Mouse (Mus musculus): ENCODE results near the gene Phex. TPM values are rescaled to one million over a fixed set of nuclear protein-coding genes. Genes with fewer than 3 reads are reported as not detected.

Gene Phex
- 0.37 and 0.84 TPM in 2 replicates for polyA plus RNA-seq (2016; fragmentation: Nextera tagmentation; extraction: Ambion mirVana)

GRCm38 (mm10) chrX:157415212-157415611 is at the start of gene Phex:
Gene Phex (minus strand): TSS chrX:157415312.
- Histone ChIP-seq H3K36me3 (no peaks in the 10 kb centered on the region), H3K9me3 (no peaks in the 10 kb centered on the region), H3K27me3 (no peaks in the 10 kb centered on the region), H3K9ac (no peak within 1 kb of the TSS), H3K27ac (no peak within 1 kb of the TSS), H3K4me2 (replicated peaks) (no peak within 1 kb of the TSS), H3K4me1 (no peaks in the 10 kb centered on the region), H3K4me3 (no peak within 1 kb of the TSS)
- ATAC-seq (ENCODE audit: insufficient number of reproducible peaks, insufficient read depth, low FRiP score, low TSS enrichment), result no peak
- WGBS, result 43% methylated on average over 5 of the region's 5 CpGs

DNA sequence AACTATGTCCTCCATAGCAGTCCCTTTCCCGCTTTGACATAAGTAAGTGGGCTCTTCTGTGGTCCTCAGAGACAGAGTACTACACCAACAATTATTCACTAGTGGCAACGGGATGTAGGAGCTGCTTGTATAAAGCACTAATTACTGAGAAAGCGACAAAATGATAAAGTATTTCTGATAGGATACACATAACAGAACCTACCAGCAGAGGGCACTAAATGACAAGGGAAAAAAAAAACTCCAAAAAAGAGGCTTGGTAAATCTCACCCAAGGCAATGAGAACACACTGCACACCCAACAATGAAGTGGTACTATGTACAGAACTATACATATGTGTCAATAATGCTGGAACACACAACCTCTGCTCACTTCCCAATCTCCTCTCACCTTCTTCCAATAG is 47.6 kb upstream of the Phex start:
- Histone ChIP-seq H3K4me2 (replicated peaks) (no peak overlapping the region), H3K4me3 (no peak overlapping the region), H3K9ac (no peak overlapping the region), H3K27ac (no peak overlapping the region), H3K9me3 (no peaks in the 10 kb centered on the region), H3K4me1 (no peaks in the 10 kb centered on the region), H3K27me3 (no peaks in the 10 kb centered on the region), H3K36me3 (no peaks in the 10 kb centered on the region)
- ATAC-seq (ENCODE audit: insufficient number of reproducible peaks, insufficient read depth, low FRiP score, low TSS enrichment), result no peak
- 81% methylated on average over 3 of the region's 3 CpGs for WGBS

DNA sequence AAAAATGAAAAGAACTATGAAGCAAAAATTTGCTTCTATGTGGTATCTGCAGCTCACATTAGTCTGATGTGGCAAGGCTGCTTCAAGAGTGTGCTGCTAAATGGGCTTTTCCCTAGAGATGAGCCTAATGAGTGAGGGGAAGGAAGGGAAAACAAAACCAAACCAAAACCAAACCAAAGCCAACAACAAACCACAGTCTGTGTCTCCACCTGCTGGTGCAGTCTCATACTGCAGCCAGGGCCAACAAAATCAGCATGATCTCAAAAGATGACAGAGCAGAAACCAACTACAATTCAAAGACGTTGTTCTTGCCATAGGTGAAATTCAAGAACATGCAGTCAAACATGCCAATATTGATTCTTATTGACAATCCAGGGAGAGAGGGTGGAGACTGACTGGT is 39.3 kb upstream of the Phex start:
- no peak overlapping the region for H3K4me3 ChIP-seq
- 35% methylated on average over 1 of the region's 1 CpGs for WGBS
- ATAC-seq (ENCODE audit: insufficient number of reproducible peaks, insufficient read depth, low FRiP score, low TSS enrichment), result no peak
- H3K27ac ChIP-seq, result no peak overlapping the region
- H3K9ac ChIP-seq, result no peak overlapping the region
- no peak overlapping the region for H3K4me2 ChIP-seq (replicated peaks)
- H3K27me3 ChIP-seq, result no peaks in the 10 kb centered on the region
- H3K9me3 ChIP-seq, result no peaks in the 10 kb centered on the region
- no peaks in the 10 kb centered on the region for H3K4me1 ChIP-seq
- no peaks in the 10 kb centered on the region for H3K36me3 ChIP-seq

DNA sequence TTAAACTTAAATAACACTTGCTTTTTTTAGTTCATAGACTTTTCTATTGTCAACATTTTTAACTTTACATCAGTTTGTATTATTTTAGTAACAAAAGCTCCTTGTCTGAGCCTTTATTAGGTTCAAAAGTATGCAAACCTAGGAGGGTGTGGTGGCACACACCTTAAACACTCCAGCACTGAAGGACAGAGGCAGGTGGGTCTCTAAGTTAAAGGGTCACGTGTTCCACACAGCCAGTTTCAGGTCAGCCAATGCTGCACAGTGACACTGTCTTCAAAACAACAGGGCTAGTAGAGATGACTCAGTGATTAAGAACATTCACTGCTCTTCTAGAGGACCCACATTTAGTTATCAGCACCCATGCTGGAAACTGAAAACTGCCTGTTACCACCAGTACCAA is 33.9 kb upstream of the Phex start:
- Histone ChIP-seq H3K9me3 (no peaks in the 10 kb centered on the region), H3K9ac (no peak overlapping the region), H3K4me1 (no peaks in the 10 kb centered on the region), H3K27me3 (no peaks in the 10 kb centered on the region), H3K4me3 (no peak overlapping the region), H3K27ac (no peak overlapping the region), H3K4me2 (replicated peaks) (no peak overlapping the region), H3K36me3 (no peaks in the 10 kb centered on the region)
- ATAC-seq (ENCODE audit: insufficient number of reproducible peaks, insufficient read depth, low FRiP score, low TSS enrichment), result no peak
- WGBS, result 73% methylated on average over 1 of the region's 1 CpGs

- no peak overlapping the region for H3K27ac ChIP-seq
- H3K4me3 ChIP-seq, result no peak overlapping the region
- H3K9me3 ChIP-seq, result no peaks in the 10 kb centered on the region
- no peaks in the 10 kb centered on the region for H3K4me1 ChIP-seq
- H3K9ac ChIP-seq, result no peak overlapping the region
- 86% methylated on average over 6 of the region's 6 CpGs for WGBS
- no peak for ATAC-seq (ENCODE audit: insufficient number of reproducible peaks, insufficient read depth, low FRiP score, low TSS enrichment)
- H3K27me3 ChIP-seq, result no peaks in the 10 kb centered on the region
- H3K36me3 ChIP-seq, result no peaks in the 10 kb centered on the region
- no peak overlapping the region for H3K4me2 ChIP-seq (replicated peaks)
Measured at GRCm38 (mm10) chrX:157447431-157447830, 32.3 kb upstream of the Phex start.

GRCm38 (mm10) chrX:157434768-157435167 is 19.7 kb upstream of the Phex start:
- WGBS, result 75% methylated on average over 1 of the region's 1 CpGs
- Histone ChIP-seq H3K4me3 (no peak overlapping the region), H3K4me1 (no peaks in the 10 kb centered on the region), H3K9ac (no peak overlapping the region), H3K36me3 (no peaks in the 10 kb centered on the region), H3K4me2 (replicated peaks) (no peak overlapping the region), H3K27me3 (no peaks in the 10 kb centered on the region), H3K27ac (no peak overlapping the region), H3K9me3 (no peaks in the 10 kb centered on the region)
- no peak for ATAC-seq (ENCODE audit: insufficient number of reproducible peaks, insufficient read depth, low FRiP score, low TSS enrichment)

- no peak for ATAC-seq (ENCODE audit: insufficient number of reproducible peaks, insufficient read depth, low FRiP score, low TSS enrichment)
- H3K9me3 ChIP-seq, result no peaks in the 10 kb centered on the region
- 58% methylated on average over 2 of the region's 2 CpGs for WGBS
- H3K4me2 ChIP-seq (replicated peaks), result no peak overlapping the region
- H3K36me3 ChIP-seq, result no peaks in the 10 kb centered on the region
- H3K27me3 ChIP-seq, result no peaks in the 10 kb centered on the region
- H3K27ac ChIP-seq, result no peak overlapping the region
- H3K4me1 ChIP-seq, result no peaks in the 10 kb centered on the region
- H3K9ac ChIP-seq, result no peak overlapping the region
- no peak overlapping the region for H3K4me3 ChIP-seq
Measured at GRCm38 (mm10) chrX:157419451-157419850, 4.3 kb upstream of the Phex start.

DNA sequence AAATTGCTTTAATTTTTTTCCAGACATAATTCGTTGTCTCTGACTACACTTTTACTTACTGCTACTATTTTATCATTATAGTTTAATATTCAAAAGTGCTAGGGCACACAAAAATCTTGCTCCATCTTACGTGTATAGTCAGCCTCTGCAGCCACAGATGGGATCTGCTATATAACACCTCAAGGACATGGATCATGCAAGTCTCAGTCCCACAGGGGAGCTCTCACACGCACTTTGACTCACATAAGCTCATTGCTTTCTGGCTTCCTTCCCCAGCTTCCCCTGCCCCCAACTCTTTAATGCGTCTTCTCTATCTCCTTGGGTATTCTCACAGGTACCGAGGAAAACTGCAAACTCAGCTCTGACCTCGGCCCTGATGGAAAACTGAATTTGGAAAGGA is 10.2 kb downstream of the Phex start:
- no peaks in the 10 kb centered on the region for H3K9me3 ChIP-seq
- H3K4me1 ChIP-seq, result no peaks in the 10 kb centered on the region
- H3K36me3 ChIP-seq, result no peaks in the 10 kb centered on the region
- H3K27me3 ChIP-seq, result no peaks in the 10 kb centered on the region
- H3K9ac ChIP-seq, result no peak overlapping the region
- no peak for ATAC-seq (ENCODE audit: insufficient number of reproducible peaks, insufficient read depth, low FRiP score, low TSS enrichment)
- no peak overlapping the region for H3K4me2 ChIP-seq (replicated peaks)
- 68% methylated on average over 6 of the region's 6 CpGs for WGBS
- H3K4me3 ChIP-seq, result no peak overlapping the region
- no peak overlapping the region for H3K27ac ChIP-seq

DNA sequence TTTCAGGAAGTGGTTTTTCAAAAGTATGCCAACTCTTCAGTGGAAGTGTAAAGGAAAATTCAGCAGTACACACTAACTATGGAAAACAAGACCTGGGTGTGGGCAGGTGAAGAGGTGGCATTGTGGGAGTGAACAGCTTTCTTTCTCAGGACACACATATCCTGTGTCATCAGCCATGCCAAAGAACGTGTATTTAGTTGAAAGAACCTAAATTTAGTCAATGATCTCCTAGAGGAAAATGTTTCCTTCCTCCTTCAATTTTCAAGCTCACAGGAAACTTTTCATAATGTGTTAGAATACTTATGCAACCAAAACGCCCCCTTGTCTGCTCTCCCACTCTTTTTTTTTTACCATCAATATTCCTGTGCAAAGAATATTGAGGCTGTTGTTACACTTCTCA is 23.9 kb downstream of the Phex start:
- WGBS, result 73% methylated on average over 2 of the region's 2 CpGs
- no peak overlapping the region for H3K9ac ChIP-seq

DNA sequence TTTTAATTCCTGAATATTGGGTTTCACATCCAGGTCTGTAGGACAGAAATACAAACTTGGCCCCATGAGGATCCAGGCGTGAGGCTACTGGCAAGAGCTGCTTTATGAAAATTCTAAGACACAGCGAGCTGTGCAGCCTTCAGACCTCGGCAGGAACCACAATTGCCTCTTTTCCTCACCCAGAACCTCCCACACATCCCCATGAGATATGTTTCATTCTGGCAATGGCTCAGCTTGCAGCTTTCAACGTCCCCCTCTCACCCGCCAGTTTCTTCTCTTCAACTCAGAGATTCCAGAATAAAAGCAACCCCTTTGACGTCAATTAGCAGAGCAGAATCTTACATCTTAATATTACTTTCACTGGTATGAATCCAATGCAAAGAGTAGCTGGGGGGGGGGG is 25.0 kb downstream of the Phex start:
- H3K27me3 ChIP-seq, result no peaks in the 10 kb centered on the region
- WGBS, result 64% methylated on average over 6 of the region's 6 CpGs
- no peak overlapping the region for H3K4me3 ChIP-seq
- no peaks in the 10 kb centered on the region for H3K36me3 ChIP-seq
- no peak for ATAC-seq (ENCODE audit: insufficient number of reproducible peaks, insufficient read depth, low FRiP score, low TSS enrichment)
- no peaks in the 10 kb centered on the region for H3K9me3 ChIP-seq
- H3K27ac ChIP-seq, result no peak overlapping the region
- H3K9ac ChIP-seq, result no peak overlapping the region
- H3K4me1 ChIP-seq, result no peaks in the 10 kb centered on the region
- no peak overlapping the region for H3K4me2 ChIP-seq (replicated peaks)

More for the DNA sequence above, 23.9 kb downstream of the Phex start:
- Histone ChIP-seq H3K27me3 (no peaks in the 10 kb centered on the region), H3K4me3 (no peak overlapping the region), H3K4me1 (no peaks in the 10 kb centered on the region), H3K4me2 (replicated peaks) (no peak overlapping the region), H3K36me3 (no peaks in the 10 kb centered on the region), H3K27ac (no peak overlapping the region), H3K9me3 (no peaks in the 10 kb centered on the region)
- ATAC-seq (ENCODE audit: insufficient number of reproducible peaks, insufficient read depth, low FRiP score, low TSS enrichment), result no peak

DNA sequence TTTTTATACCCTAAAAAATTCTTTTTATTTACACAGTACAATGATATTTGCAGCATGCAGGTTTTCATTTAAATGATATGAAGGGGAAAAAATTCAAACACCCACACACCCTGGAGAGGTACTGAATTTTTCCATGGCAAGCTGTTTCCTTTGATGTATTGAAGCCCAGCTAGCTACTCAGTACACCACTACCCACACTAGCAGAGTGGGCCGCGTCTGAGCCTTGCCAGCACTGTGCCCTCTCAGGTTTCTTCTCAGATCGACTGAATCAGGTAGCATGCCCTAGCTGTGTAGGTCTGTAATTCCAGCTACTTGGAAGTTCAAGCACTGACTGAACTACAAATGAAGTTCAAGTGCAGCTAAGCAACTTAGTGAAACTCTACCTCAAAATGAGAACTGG is 26.7 kb downstream of the Phex start:
- no peaks in the 10 kb centered on the region for H3K36me3 ChIP-seq
- H3K9me3 ChIP-seq, result no peaks in the 10 kb centered on the region
- H3K4me3 ChIP-seq, result no peak overlapping the region
- no peak overlapping the region for H3K4me2 ChIP-seq (replicated peaks)
- 63% methylated on average over 3 of the region's 3 CpGs for WGBS
- no peak overlapping the region for H3K9ac ChIP-seq
- ATAC-seq (ENCODE audit: insufficient number of reproducible peaks, insufficient read depth, low FRiP score, low TSS enrichment), result no peak
- H3K27ac ChIP-seq, result no peak overlapping the region
- no peaks in the 10 kb centered on the region for H3K4me1 ChIP-seq
- H3K27me3 ChIP-seq, result peaks cover 2% of the 10 kb centered on the region; the same call in 1 of the 2 replicates

DNA sequence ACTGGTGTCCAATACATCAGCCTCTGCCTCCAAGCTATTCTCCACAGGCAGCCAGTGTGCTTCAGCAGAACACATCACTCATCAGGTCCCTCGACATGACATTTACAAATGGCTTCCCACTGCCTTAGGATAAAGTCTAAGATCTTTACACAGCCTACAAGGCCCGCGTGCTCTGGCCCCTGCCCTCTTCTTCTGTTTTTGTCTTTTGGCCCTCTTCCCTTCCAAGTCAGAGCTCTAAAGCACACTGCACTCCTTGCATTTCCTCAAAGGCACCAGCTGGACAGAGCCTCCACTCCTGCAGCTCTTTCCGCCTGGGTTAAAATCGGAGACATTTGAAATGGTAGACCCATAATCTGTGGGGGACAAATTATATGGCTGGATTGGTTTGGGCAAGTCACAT is 28.1 kb downstream of the Phex start:
- Histone ChIP-seq H3K9ac (no peak overlapping the region), H3K36me3 (no peaks in the 10 kb centered on the region), H3K27ac (no peak overlapping the region), H3K4me3 (no peak overlapping the region), H3K27me3 (peaks cover 2% of the 10 kb centered on the region; the same call in 1 of the 2 replicates), H3K4me2 (replicated peaks) (no peak overlapping the region), H3K9me3 (no peaks in the 10 kb centered on the region), H3K4me1 (no peaks in the 10 kb centered on the region)
- WGBS, result 72% methylated on average over 5 of the region's 5 CpGs
- no peak for ATAC-seq (ENCODE audit: insufficient number of reproducible peaks, insufficient read depth, low FRiP score, low TSS enrichment)

- H3K9me3 ChIP-seq, result no peaks in the 10 kb centered on the region
- no peaks in the 10 kb centered on the region for H3K4me1 ChIP-seq
- no peak overlapping the region for H3K4me3 ChIP-seq
- no peak overlapping the region for H3K27ac ChIP-seq
- H3K36me3 ChIP-seq, result no peaks in the 10 kb centered on the region
- no peaks in the 10 kb centered on the region for H3K27me3 ChIP-seq
- WGBS, result 60% methylated on average over 10 of the region's 10 CpGs
- H3K9ac ChIP-seq, result no peak overlapping the region
- H3K4me2 ChIP-seq (replicated peaks), result no peak overlapping the region
- ATAC-seq (ENCODE audit: insufficient number of reproducible peaks, insufficient read depth, low FRiP score, low TSS enrichment), result no peak
Measured at GRCm38 (mm10) chrX:157378822-157379221, 36.3 kb downstream of the Phex start.

All from embryonic facial prominence, embryonic 12.5 days (tissue).